Mouse (Mus musculus): ENCODE data around the gene Prok1.

Gene Prok1

GRCm38 (mm10) chr3:107188226-107188899 is 51.1 kb downstream of the Prok1 start:
- in situ Hi-C loops (cut with MboI, MseI) = no loop called here

GRCm38 (mm10) chr3:107187022-107187421 is 52.5 kb downstream of the Prok1 start:
- in situ Hi-C loops (cut with MboI, MseI) = no loop called here

GRCm38 (mm10) chr3:107185597-107185996 is 53.9 kb downstream of the Prok1 start:
- in situ Hi-C loops (cut with MboI, MseI) = no loop called here

- in situ Hi-C loops (cut with MboI, MseI) = no loop called here
Observed at GRCm38 (mm10) chr3:107183178-107183577, 56.3 kb downstream of the Prok1 start.

Measured in T-helper 1 cell (primary cell).